Mouse (Mus musculus) cortical plate, adult 2 months (tissue): ENCODE results near the gene Bbc3.

Source experiments
- CTCF ChIP-seq: fragments of 200-500 bp; IDR thresholded peaks from 2 replicates; pipeline ENCODE4 v1.5.1; 2011; ENCODE audit warnings: mild to moderate bottlenecking, control low read depth, low read length; ENCODE audit not compliant: insufficient read depth; ENCODE audit errors: extremely low read depth
- POLR2A ChIP-seq: fragments of 200-500 bp; IDR thresholded peaks from 2 replicates; pipeline ENCODE4 v1.6.1; 2011; ENCODE audit warnings: mild to moderate bottlenecking, low read length, control low read depth; ENCODE audit not compliant: insufficient read depth; ENCODE audit errors: extremely low read depth

DNA sequence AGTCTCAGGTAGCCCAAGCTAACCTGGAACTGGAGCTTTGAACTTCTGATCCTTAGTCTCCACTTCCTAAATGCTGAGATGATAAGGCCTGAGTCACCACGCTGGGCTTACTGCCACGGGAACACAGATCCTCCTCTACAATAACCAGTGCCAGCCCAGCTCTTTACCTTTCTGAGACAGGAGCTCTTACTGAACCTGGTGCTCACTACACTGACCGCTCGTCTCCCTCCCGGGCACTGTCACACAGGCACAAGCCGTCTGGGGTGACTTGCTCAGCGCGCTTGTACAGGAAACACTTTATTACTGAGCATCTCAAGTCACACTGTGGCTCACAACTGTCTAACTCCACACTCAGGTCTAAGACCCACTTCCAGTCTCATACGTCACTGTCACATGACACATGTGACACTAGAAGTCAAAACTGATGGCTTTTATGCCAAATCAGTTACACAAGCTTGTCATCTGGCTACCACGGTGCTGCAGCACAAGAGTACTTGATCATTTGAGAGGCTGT is 58.0 kb downstream of the Bbc3 start:
- TF ChIP-seq CTCF (no peak), POLR2A (no peak)
